Mouse (Mus musculus) lung, postnatal 25 days (tissue): ENCODE measurements at regions not wholly inside any gene's neighbourhood (a gene's known extent, or its start where the extent isn't known, plus 50 kb on each side); places are given as distances from the start of the nearest gene placed in this dataset.
"Not testable (repeated sequence)": the region's sequence is repeated elsewhere in the genome, so short reads cannot be mapped to it uniquely, and the experiment has no call there.

Experiments used
- DNase-seq: peaks from one replicate; pipeline ENCODE4 v3.0.0; 2022; ENCODE audit warnings: low spot score

- DNase-seq: peak; percentile 4
Measured at GRCm38 (mm10) chr1:161621291-161621690, 126.8 kb downstream of the Tnfsf18 start.

- not testable (repeated sequence) for DNase-seq
Measured at GRCm38 (mm10) chr1:161614091-161614490, 119.6 kb downstream of the Tnfsf18 start.

GRCm38 (mm10) chr1:161613658-161614057 is 119.2 kb downstream of the Tnfsf18 start:
- DNase-seq: not testable (repeated sequence)

GRCm38 (mm10) chr1:161607446-161607845 is 113.0 kb downstream of the Tnfsf18 start:
- no peak for DNase-seq

GRCm38 (mm10) chr1:161602150-161602549 is 107.7 kb downstream of the Tnfsf18 start:
- no peak for DNase-seq

GRCm38 (mm10) chr1:161601167-161601566 is 106.7 kb downstream of the Tnfsf18 start:
- DNase-seq: peak; percentile 30

- no peak for DNase-seq
Measured at GRCm38 (mm10) chr1:161598167-161598566, 103.7 kb downstream of the Tnfsf18 start.

- DNase-seq: no peak
Measured at GRCm38 (mm10) chr1:161576530-161576929, 82.1 kb downstream of the Tnfsf18 start.

- no peak for DNase-seq
Measured at GRCm38 (mm10) chr1:161575939-161576338, 81.5 kb downstream of the Tnfsf18 start.

GRCm38 (mm10) chr1:161575171-161575570 is 80.7 kb downstream of the Tnfsf18 start:
- no peak for DNase-seq

- no peak for DNase-seq
Measured at GRCm38 (mm10) chr1:161570762-161571161, 76.3 kb downstream of the Tnfsf18 start.

- DNase-seq: no peak
Measured at GRCm38 (mm10) chr1:161567826-161568225, 73.4 kb downstream of the Tnfsf18 start.

- no peak for DNase-seq
Measured at GRCm38 (mm10) chr1:161560368-161560767, 65.9 kb downstream of the Tnfsf18 start.
